11 mouse cellular contexts compared by ENCODE assay signal in genomic region chr5:31242191-31242590, GRCm38 (mm10). TPM values are rescaled to one million over a fixed set of nuclear protein-coding genes. Genes with fewer than 3 reads are reported as not detected.
DNase-seq lines count a peak whose midpoint lies in the region; ATAC-seq lines count a peak whose summit lies in the region.
"Had no signal": no experiment of that assay in that cellular context is flagged by ENCODE, and none has a peak within 500 bp of the region (broad histone marks: within the 10 kb centered on the region; RNA-seq: fewer than 3 reads in every experiment).

No protein-coding gene starts in this region.

- H3K27ac ChIP-seq in kidney, embryonic 15.5 days: peak overlapping the region; percentile 99
- no peak overlapping the region for H3K27ac ChIP-seq in embryonic facial prominence, embryonic 10.5 days (replicated peaks)
- H3K27ac ChIP-seq in hindbrain, embryonic 15.5 days (replicated peaks): no peak overlapping the region
- H3K27ac ChIP-seq in midbrain, embryonic 14.5 days (replicated peaks; ENCODE audit: low read depth, low read length): no peak overlapping the region

- peaks cover 9% of the 10 kb centered on the region for H3K4me1 ChIP-seq in kidney, embryonic 15.5 days
- H3K4me1 ChIP-seq in embryonic facial prominence, embryonic 10.5 days: peaks cover 11% of the 10 kb centered on the region
- peaks cover 21% of the 10 kb centered on the region for H3K4me1 ChIP-seq in hindbrain, embryonic 15.5 days (replicated peaks)
- peaks cover 7% of the 10 kb centered on the region for H3K4me1 ChIP-seq in midbrain, embryonic 14.5 days (ENCODE audit: control insufficient read depth, insufficient read depth, low read length)

- peaks cover 37% of the 10 kb centered on the region for H3K36me3 ChIP-seq in kidney, embryonic 15.5 days
- peaks cover 37% of the 10 kb centered on the region for H3K36me3 ChIP-seq in embryonic facial prominence, embryonic 10.5 days (replicated peaks)
- peaks cover 36% of the 10 kb centered on the region for H3K36me3 ChIP-seq in hindbrain, embryonic 15.5 days
- H3K36me3 ChIP-seq in midbrain, embryonic 14.5 days (ENCODE audit: control insufficient read depth, insufficient read depth, low read length): peaks cover 36% of the 10 kb centered on the region

- H3K4me2 ChIP-seq in kidney, embryonic 15.5 days: peak overlapping the region; percentile 86
- peak overlapping the region; percentile 81 for H3K4me2 ChIP-seq in hindbrain, embryonic 15.5 days
- H3K4me2 ChIP-seq in midbrain, embryonic 14.5 days (ENCODE audit: low read length): peak overlapping the region; percentile 60

- H3K9ac ChIP-seq in kidney, embryonic 15.5 days: peak overlapping the region; percentile 99
- peak overlapping the region; percentile 99 for H3K9ac ChIP-seq in hindbrain, embryonic 15.5 days
- H3K9ac ChIP-seq in midbrain, embryonic 14.5 days (replicated peaks; ENCODE audit: low read length): peak overlapping the region; percentile 93; the same call in 1 of the 2 replicates

- no peaks in the 10 kb centered on the region for H3K27me3 ChIP-seq in kidney, embryonic 15.5 days
- H3K27me3 ChIP-seq in embryonic facial prominence, embryonic 10.5 days (replicated peaks; ENCODE audit: low read depth, poor library complexity, severe bottlenecking): no peaks in the 10 kb centered on the region
- H3K27me3 ChIP-seq in hindbrain, embryonic 15.5 days: no peaks in the 10 kb centered on the region
- no peaks in the 10 kb centered on the region for H3K27me3 ChIP-seq in midbrain, embryonic 14.5 days (ENCODE audit: control insufficient read depth, insufficient read depth, low read length)
- H3K27me3 ChIP-seq: Patski had no signal

- WGBS in kidney, embryonic 15.5 days: 23% methylated on average over 10 of the region's 10 CpGs
- 32% methylated on average over 10 of the region's 10 CpGs for WGBS in embryonic facial prominence, embryonic 10.5 days
- WGBS in hindbrain, embryonic 15.5 days: 25% methylated on average over 10 of the region's 10 CpGs
- WGBS in midbrain, embryonic 14.5 days: 26% methylated on average over 10 of the region's 10 CpGs

- H3K9me3 ChIP-seq in kidney, embryonic 15.5 days (replicated peaks): no peaks in the 10 kb centered on the region
- H3K9me3 ChIP-seq in embryonic facial prominence, embryonic 10.5 days: no peaks in the 10 kb centered on the region
- H3K9me3 ChIP-seq in hindbrain, embryonic 15.5 days: no peaks in the 10 kb centered on the region
- no peaks in the 10 kb centered on the region for H3K9me3 ChIP-seq in midbrain, embryonic 14.5 days (ENCODE audit: control insufficient read depth, low read length)

- no peak for DNase-seq in kidney, postnatal 25 days
- no peak for DNase-seq in embryonic facial prominence, embryonic 10.5 days (ENCODE audit: low spot score)
- DNase-seq in midbrain, embryonic 14.5 days: no peak
- no peak for DNase-seq in adrenal gland, adult 2 months
- no peak for DNase-seq in kidney, adult 11 months
- DNase-seq: embryo, embryonic 11 days; left cerebral cortex, postnatal 4 days had no signal

- no peak for ATAC-seq in kidney, embryonic 15.5 days (replicated peaks; ENCODE audit: low FRiP score)
- no peak for ATAC-seq in hindbrain, embryonic 15.5 days (ENCODE audit: low FRiP score, low read depth)
- ATAC-seq in midbrain, embryonic 14.5 days (ENCODE audit: low FRiP score, low TSS enrichment): no peak
- no peak for ATAC-seq in erythroid progenitor cell, adult 5-6 weeks (replicated peaks; ENCODE audit: low FRiP score, poor library complexity, severe bottlenecking)

- peak overlapping the region; percentile 98 for H3K4me3 ChIP-seq in kidney, embryonic 15.5 days (replicated peaks)
- peak overlapping the region; percentile 97 for H3K4me3 ChIP-seq in embryonic facial prominence, embryonic 10.5 days
- peak overlapping the region; percentile 98 for H3K4me3 ChIP-seq in hindbrain, embryonic 15.5 days
- peak overlapping the region; percentile 95 for H3K4me3 ChIP-seq in midbrain, embryonic 14.5 days (replicated peaks; ENCODE audit: low read depth, low read length)

RNA-seq across cellular contexts. Expression of gene Gm9970, which starts 1.2 kb away (rescaled TPM):
- 0.83 TPM in 1 of 2 replicates, not detected in the other for polyA plus RNA-seq in kidney, embryonic 15.5 days (2015; fragmentation: Nextera tagmentation; extraction: Ambion mirVana)
- 0.40 TPM in 1 of 2 replicates, not detected in the other for polyA plus RNA-seq in embryonic facial prominence, embryonic 10.5 days (2016; fragmentation: Nextera tagmentation; extraction: Ambion mirVana)
- polyA plus RNA-seq in hindbrain, embryonic 15.5 days (2015; fragmentation: Nextera tagmentation; extraction: Ambion mirVana): 0.63 and 1.4 TPM in 2 replicates
- polyA plus RNA-seq in midbrain, embryonic 14.5 days (2014; fragmentation: Nextera tagmentation; extraction: Ambion mirVana): 0.72 and 0.74 TPM in 2 replicates
- not detected in 2 replicates for total RNA-seq in erythroid progenitor cell, adult 5-6 weeks (2015; ENCODE audit: low replicate concordance)
- not detected in 2 replicates for total RNA-seq in erythroid progenitor cell, adult 5-6 weeks (2017; ENCODE audit: low replicate concordance)
- not detected for total RNA-seq in adrenal gland, adult 2 months (2021)
- polyA plus RNA-seq in adrenal gland, adult 2 months (2012; rRNA removed): 3.7 and 3.9 TPM in 2 replicates
- total RNA-seq: left cerebral cortex, postnatal 4 days had no signal

RNA-seq across cellular contexts. Expression of gene Nrbp1, which starts 1.5 kb away (rescaled TPM):
- polyA plus RNA-seq in kidney, embryonic 15.5 days (2015; fragmentation: Nextera tagmentation; extraction: Ambion mirVana): 156 and 171 TPM in 2 replicates
- 140 and 143 TPM in 2 replicates for polyA plus RNA-seq in embryonic facial prominence, embryonic 10.5 days (2016; fragmentation: Nextera tagmentation; extraction: Ambion mirVana)
- 163 and 171 TPM in 2 replicates for polyA plus RNA-seq in hindbrain, embryonic 15.5 days (2015; fragmentation: Nextera tagmentation; extraction: Ambion mirVana)
- polyA plus RNA-seq in midbrain, embryonic 14.5 days (2014; fragmentation: Nextera tagmentation; extraction: Ambion mirVana): 150 and 153 TPM in 2 replicates
- 22.2 and 45.4 TPM in 2 replicates for total RNA-seq in erythroid progenitor cell, adult 5-6 weeks (2015; ENCODE audit: low replicate concordance)
- total RNA-seq in erythroid progenitor cell, adult 5-6 weeks (2017; ENCODE audit: low replicate concordance): 39.4 and 44.4 TPM in 2 replicates
- 10 to 100 TPM; 78.2 to 84.9 TPM for total RNA-seq in adrenal gland, adult 2 months (2021)
- 180 and 229 TPM in 2 replicates for polyA plus RNA-seq in adrenal gland, adult 2 months (2012; rRNA removed)

RNA-seq across cellular contexts. Expression of gene Krtcap3, which starts 9.3 kb away (rescaled TPM):
- 21.5 and 25.1 TPM in 2 replicates for polyA plus RNA-seq in kidney, embryonic 15.5 days (2015; fragmentation: Nextera tagmentation; extraction: Ambion mirVana)
- 16.8 and 21.2 TPM in 2 replicates for polyA plus RNA-seq in embryonic facial prominence, embryonic 10.5 days (2016; fragmentation: Nextera tagmentation; extraction: Ambion mirVana)
- polyA plus RNA-seq in hindbrain, embryonic 15.5 days (2015; fragmentation: Nextera tagmentation; extraction: Ambion mirVana): 2.6 and 3.6 TPM in 2 replicates
- 2.5 and 3.0 TPM in 2 replicates for polyA plus RNA-seq in midbrain, embryonic 14.5 days (2014; fragmentation: Nextera tagmentation; extraction: Ambion mirVana)
- total RNA-seq in erythroid progenitor cell, adult 5-6 weeks (2015; ENCODE audit: low replicate concordance): not detected in 2 replicates
- not detected in 2 replicates for total RNA-seq in erythroid progenitor cell, adult 5-6 weeks (2017; ENCODE audit: low replicate concordance)
- total RNA-seq in adrenal gland, adult 2 months (2021): 1 to 10 TPM; 2.2 to 4.5 TPM
- polyA plus RNA-seq in adrenal gland, adult 2 months (2012; rRNA removed): 13.3 and 13.6 TPM in 2 replicates

RNA-seq across cellular contexts. Expression of gene Ppm1g, which starts 21.7 kb away (rescaled TPM):
- polyA plus RNA-seq in kidney, embryonic 15.5 days (2015; fragmentation: Nextera tagmentation; extraction: Ambion mirVana): 130 and 144 TPM in 2 replicates
- 185 and 197 TPM in 2 replicates for polyA plus RNA-seq in embryonic facial prominence, embryonic 10.5 days (2016; fragmentation: Nextera tagmentation; extraction: Ambion mirVana)
- polyA plus RNA-seq in hindbrain, embryonic 15.5 days (2015; fragmentation: Nextera tagmentation; extraction: Ambion mirVana): 171 and 182 TPM in 2 replicates
- polyA plus RNA-seq in midbrain, embryonic 14.5 days (2014; fragmentation: Nextera tagmentation; extraction: Ambion mirVana): 162 and 163 TPM in 2 replicates
- 166 and 178 TPM in 2 replicates for total RNA-seq in erythroid progenitor cell, adult 5-6 weeks (2015; ENCODE audit: low replicate concordance)
- 214 and 223 TPM in 2 replicates for total RNA-seq in erythroid progenitor cell, adult 5-6 weeks (2017; ENCODE audit: low replicate concordance)
- 100 to 1,000 TPM; 105 TPM for total RNA-seq in adrenal gland, adult 2 months (2021)
- 174 and 197 TPM in 2 replicates for polyA plus RNA-seq in adrenal gland, adult 2 months (2012; rRNA removed)

RNA-seq across cellular contexts. Expression of gene Zfp513, which starts 40.1 kb away (rescaled TPM):
- 9.1 and 11.9 TPM in 2 replicates for polyA plus RNA-seq in kidney, embryonic 15.5 days (2015; fragmentation: Nextera tagmentation; extraction: Ambion mirVana)
- polyA plus RNA-seq in embryonic facial prominence, embryonic 10.5 days (2016; fragmentation: Nextera tagmentation; extraction: Ambion mirVana): 11.4 and 12.3 TPM in 2 replicates
- 16.2 and 17.4 TPM in 2 replicates for polyA plus RNA-seq in hindbrain, embryonic 15.5 days (2015; fragmentation: Nextera tagmentation; extraction: Ambion mirVana)
- 8.7 and 8.9 TPM in 2 replicates for polyA plus RNA-seq in midbrain, embryonic 14.5 days (2014; fragmentation: Nextera tagmentation; extraction: Ambion mirVana)
- 6.8 and 9.2 TPM in 2 replicates for total RNA-seq in erythroid progenitor cell, adult 5-6 weeks (2015; ENCODE audit: low replicate concordance)
- total RNA-seq in erythroid progenitor cell, adult 5-6 weeks (2017; ENCODE audit: low replicate concordance): 10.8 and 15.4 TPM in 2 replicates
- 10 to 100 TPM; 28.5 to 29.5 TPM for total RNA-seq in adrenal gland, adult 2 months (2021)
- polyA plus RNA-seq in adrenal gland, adult 2 months (2012; rRNA removed): 75.5 and 77.8 TPM in 2 replicates
